Mouse (Mus musculus): ENCODE measurements around the gene Pstpip1.

DNA sequence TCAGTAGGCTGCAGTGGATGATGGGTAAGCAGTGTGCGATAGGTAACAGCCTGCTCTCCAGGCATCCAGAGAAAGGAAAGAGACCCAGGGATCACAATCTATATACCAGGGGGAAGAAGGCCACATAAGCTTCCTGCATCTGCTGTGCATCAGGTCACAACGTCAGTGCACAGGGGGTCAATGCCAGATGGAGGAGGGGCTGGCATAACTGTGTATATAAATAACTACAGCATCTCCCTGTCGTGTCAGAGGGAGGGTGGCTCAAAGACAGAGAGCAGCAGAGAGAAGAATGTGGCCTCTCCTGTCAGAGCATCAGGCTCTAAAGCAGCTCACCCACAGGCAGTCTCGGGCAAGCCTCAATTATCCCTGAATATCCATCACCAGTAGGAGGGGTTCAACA lies 40.8 kb downstream of the Pstpip1 start:
- TF ChIP-seq POLR2A (IDR thresholded peaks at IDR 0.05; ENCODE audit: control insufficient read depth, extremely low read depth, insufficient read depth, low read length, poor library complexity) (no peak), CTCF (IDR thresholded peaks at IDR 0.05; ENCODE audit: borderline replicate concordance, control insufficient read depth, extremely low read depth, insufficient read depth, low read length, poor library complexity) (no peak)

Data from thymus, adult 2 months (tissue).